Mouse (Mus musculus): Measurements from ENCODE around the gene Nap1l2.

GRCm38 (mm10) chrX:103179771-103180558 is 6.5 kb downstream of the Nap1l2 start:
- no peak for TF ChIP-seq CTCF (IDR thresholded peaks at IDR 0.05; ENCODE audit: low read depth, low read length)
- TF ChIP-seq TAL1 (conservative IDR thresholded peaks at IDR 0.05; ENCODE audit: low read depth, low read length): no peak
- TF ChIP-seq GATA1 (IDR thresholded peaks at IDR 0.05; ENCODE audit: borderline replicate concordance, low read length): no peak
- no peak for TF ChIP-seq POLR2AphosphoS5 (IDR thresholded peaks at IDR 0.05; ENCODE audit: insufficient replicate concordance, low read depth, low read length)
- no peak for TF ChIP-seq GATA2 (IDR thresholded peaks at IDR 0.05; ENCODE audit: borderline replicate concordance, low read depth, low read length)

Measured in G1E (cell line).